In the genomic region with DNA sequence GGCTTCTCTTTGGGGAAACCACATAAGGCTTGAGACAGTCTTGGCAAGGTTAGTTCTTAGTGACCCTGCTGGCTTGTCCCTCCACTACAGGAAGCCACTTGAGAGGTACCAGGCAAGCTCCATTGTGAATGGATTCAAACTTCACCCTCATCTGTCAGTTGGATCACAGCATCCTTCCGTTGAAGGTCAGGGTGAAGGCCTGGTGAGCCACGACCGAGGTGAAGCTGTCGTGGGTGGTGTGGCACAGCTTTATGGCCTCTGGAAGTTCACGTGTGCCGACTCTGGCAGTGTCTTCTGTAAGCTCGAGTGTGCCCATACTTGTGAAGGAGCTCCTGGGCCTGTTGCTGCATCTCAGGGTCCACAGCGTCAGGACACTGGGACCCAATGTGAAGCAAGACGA, we compare ENCODE assay signal across 42 mouse cellular contexts. TPM values are rescaled to one million over a fixed set of nuclear protein-coding genes. Genes with fewer than 3 reads are reported as not detected.
"Had no signal": no experiment of that assay in that cellular context is flagged by ENCODE, and none has a peak within 500 bp of the region (broad histone marks: within the 10 kb centered on the region; RNA-seq: fewer than 3 reads in every experiment).

No protein-coding gene starts in this region.

- H3K9me3 ChIP-seq: heart, embryonic 13.5 days; heart, embryonic 15.5 days; hindbrain, embryonic 13.5 days; hindbrain, embryonic 15.5 days; kidney, embryonic 15.5 days; limb, embryonic 13.5 days; limb, embryonic 15.5 days; liver, embryonic 12.5 days had no signal

- H3K9ac ChIP-seq: heart, embryonic 13.5 days; heart, embryonic 15.5 days; hindbrain, embryonic 13.5 days; hindbrain, embryonic 15.5 days; kidney, embryonic 15.5 days; limb, embryonic 13.5 days; limb, embryonic 15.5 days; liver, embryonic 12.5 days; liver, embryonic 14.5 days had no signal

- H3K27me3 ChIP-seq: heart, embryonic 13.5 days; heart, embryonic 15.5 days; hindbrain, embryonic 13.5 days; hindbrain, embryonic 15.5 days; kidney, embryonic 15.5 days; limb, embryonic 13.5 days; limb, embryonic 15.5 days; liver, embryonic 12.5 days had no signal

- H3K4me3 ChIP-seq: heart, adult 2 months; heart, embryonic 13.5 days; heart, embryonic 15.5 days; hindbrain, embryonic 13.5 days; hindbrain, embryonic 15.5 days; kidney, embryonic 15.5 days; limb, embryonic 13.5 days; limb, embryonic 15.5 days; liver, embryonic 12.5 days had no signal

- ATAC-seq: hindbrain, postnatal 0 days; intestine, embryonic 16.5 days; liver, embryonic 12.5 days had no signal

- H3K4me1 ChIP-seq: hindbrain, embryonic 15.5 days; limb, embryonic 13.5 days; limb, embryonic 15.5 days; liver, embryonic 12.5 days had no signal

- H3K4me2 ChIP-seq: heart, embryonic 11.5 days; heart, embryonic 13.5 days; heart, embryonic 15.5 days; hindbrain, embryonic 13.5 days; hindbrain, embryonic 15.5 days; kidney, embryonic 15.5 days; limb, embryonic 13.5 days; limb, embryonic 15.5 days; liver, embryonic 12.5 days had no signal

- H3K27ac ChIP-seq: heart, adult 2 months; heart, embryonic 13.5 days; heart, embryonic 15.5 days; hindbrain, embryonic 13.5 days; hindbrain, embryonic 15.5 days; hindbrain, postnatal 0 days; kidney, embryonic 15.5 days; kidney, postnatal 0 days; limb, embryonic 13.5 days; limb, embryonic 15.5 days; liver, embryonic 12.5 days; liver, embryonic 14.5 days had no signal

- DNase-seq: gastrocnemius, postnatal 14 days; gastrocnemius, postnatal 36 days; heart, adult 11 months; heart, adult 2 months; heart, postnatal 14 days; heart, postnatal 36 days; kidney, adult 11 months; kidney, adult 2 months; kidney, adult 9 months; kidney, postnatal 14 days; kidney, postnatal 36 days; layer of hippocampus, adult 9-11 months; layer of hippocampus, postnatal 36 days; left cerebral cortex, postnatal 4 days had no signal

RNA-seq across cellular contexts. Expression of a gene that starts 28.4 kb away (rescaled TPM):
- total RNA-seq: gastrocnemius, adult 8-10 months; gastrocnemius, postnatal 14 days; gastrocnemius, postnatal 36 days; heart, adult 2 months; heart, postnatal 14 days; heart, postnatal 36 days; hematopoietic stem cell, adult 5-6 weeks; hindbrain, postnatal 0 days; layer of hippocampus, adult 18-20 months; layer of hippocampus, adult 8-10 months; layer of hippocampus, postnatal 14 days; layer of hippocampus, postnatal 36 days; left cerebral cortex, adult 18-20 months; left cerebral cortex, adult 8-10 months; left cerebral cortex, postnatal 10 days; left cerebral cortex, postnatal 25 days; left cerebral cortex, postnatal 4 days; liver, adult 2 months had no signal
- polyA plus RNA-seq: heart, adult 2 months; heart, embryonic 11.5 days; heart, embryonic 13.5 days; heart, embryonic 15.5 days; heart, postnatal 0 days; hindbrain, embryonic 11.5 days; hindbrain, postnatal 0 days; intestine, embryonic 14.5 days; intestine, embryonic 16.5 days; kidney, postnatal 0 days; limb, embryonic 11.5 days; limb, embryonic 13.5 days; limb, embryonic 15.5 days; liver, embryonic 12.5 days; liver, embryonic 14.5 days; liver, embryonic 16.5 days had no signal
